Comparison of ENCODE assay signal across 22 mouse cellular contexts in genomic region chr11:78706026-78706425, GRCm38 (mm10). TPM values are rescaled to one million over a fixed set of nuclear protein-coding genes. Genes with fewer than 3 reads are reported as not detected.
A peak's percentile ranks its signal among the peaks of the same experiment; 100 is the strongest.
DNase-seq lines count a peak whose midpoint lies in the region; ATAC-seq and TF ChIP-seq lines count a peak whose summit lies in the region.
"Had no signal": no experiment of that assay in that cellular context is flagged by ENCODE, and none has a peak within 500 bp of the region (broad histone marks: within the 10 kb centered on the region; RNA-seq: fewer than 3 reads in every experiment).

No protein-coding gene starts in this region.

- H3K9me3 ChIP-seq in kidney, embryonic 16.5 days (ENCODE audit: low read length) = no peaks in the 10 kb centered on the region
- H3K9me3 ChIP-seq in lung, embryonic 14.5 days (ENCODE audit: low read depth, low read length) = no peaks in the 10 kb centered on the region
- H3K9me3 ChIP-seq in intestine, embryonic 15.5 days = no peaks in the 10 kb centered on the region
- H3K9me3 ChIP-seq: embryonic facial prominence, embryonic 13.5 days; forebrain, embryonic 12.5 days; heart, embryonic 15.5 days; hindbrain, embryonic 12.5 days had no signal

- ATAC-seq in kidney, embryonic 16.5 days (ENCODE audit: low FRiP score, low TSS enrichment) = no peak
- ATAC-seq in lung, embryonic 14.5 days (ENCODE audit: insufficient read depth) = no peak
- no peak for ATAC-seq in intestine, embryonic 15.5 days
- ATAC-seq: forebrain, embryonic 16.5 days; hindbrain, postnatal 0 days had no signal

- H3K27ac ChIP-seq in kidney, embryonic 16.5 days (ENCODE audit: low read length) = no peak overlapping the region
- H3K27ac ChIP-seq in lung, embryonic 14.5 days (ENCODE audit: low read depth) = no peak overlapping the region
- H3K27ac ChIP-seq in intestine, embryonic 15.5 days = no peak overlapping the region
- H3K27ac ChIP-seq: embryonic facial prominence, embryonic 13.5 days; forebrain, embryonic 12.5 days; heart, adult 2 months; heart, embryonic 15.5 days; hindbrain, embryonic 12.5 days; hindbrain, postnatal 0 days had no signal

- no peaks in the 10 kb centered on the region for H3K36me3 ChIP-seq in kidney, embryonic 16.5 days (ENCODE audit: insufficient read depth, low read length)
- no peaks in the 10 kb centered on the region for H3K36me3 ChIP-seq in lung, embryonic 14.5 days (ENCODE audit: insufficient read depth)
- no peaks in the 10 kb centered on the region for H3K36me3 ChIP-seq in intestine, embryonic 15.5 days
- H3K36me3 ChIP-seq: embryonic facial prominence, embryonic 13.5 days; forebrain, embryonic 12.5 days; heart, embryonic 15.5 days; hindbrain, embryonic 12.5 days had no signal

- H3K9ac ChIP-seq in kidney, embryonic 16.5 days (replicated peaks; ENCODE audit: low read length) = no peak overlapping the region
- H3K9ac ChIP-seq in lung, embryonic 14.5 days = no peak overlapping the region
- H3K9ac ChIP-seq in intestine, embryonic 15.5 days = no peak overlapping the region
- H3K9ac ChIP-seq: embryonic facial prominence, embryonic 13.5 days; forebrain, embryonic 12.5 days; heart, embryonic 15.5 days; hindbrain, embryonic 12.5 days had no signal

- H3K4me1 ChIP-seq in kidney, embryonic 16.5 days (ENCODE audit: insufficient read depth, low read length) = no peaks in the 10 kb centered on the region
- H3K4me1 ChIP-seq in lung, embryonic 14.5 days (ENCODE audit: insufficient read depth) = no peaks in the 10 kb centered on the region
- no peaks in the 10 kb centered on the region for H3K4me1 ChIP-seq in intestine, embryonic 15.5 days (replicated peaks)
- H3K4me1 ChIP-seq: embryonic facial prominence, embryonic 13.5 days; forebrain, embryonic 12.5 days; heart, embryonic 15.5 days; hindbrain, embryonic 12.5 days had no signal

- DNase-seq in kidney, adult 9 months = peak; percentile 51
- peak; percentile 33 for DNase-seq in lung, embryonic 14.5 days
- DNase-seq in lung, postnatal 25 days (ENCODE audit: low spot score) = no peak
- DNase-seq in NIH3T3 (ENCODE audit: low read depth) = peak; percentile 12
- DNase-seq in mesoderm, embryonic 11.5 days (ENCODE audit: low read depth, low spot score) = peak; percentile 32
- DNase-seq in cerebellum, adult 9-11 months = no peak
- DNase-seq: adrenal gland, postnatal 10 days; cerebellum, adult 11-12 months; cerebellum, adult 9-10 months; cerebellum, postnatal 36 days; gastrocnemius, postnatal 10 days; heart, adult 2 months; heart, postnatal 4 days had no signal

- H3K4me2 ChIP-seq in kidney, embryonic 16.5 days (replicated peaks; ENCODE audit: low read depth, low read length) = no peak overlapping the region
- no peak overlapping the region for H3K4me2 ChIP-seq in lung, embryonic 14.5 days
- H3K4me2 ChIP-seq in intestine, embryonic 15.5 days (replicated peaks) = no peak overlapping the region
- H3K4me2 ChIP-seq: embryonic facial prominence, embryonic 13.5 days; forebrain, embryonic 12.5 days; heart, embryonic 11.5 days; heart, embryonic 15.5 days; hindbrain, embryonic 12.5 days had no signal

- no peak overlapping the region for H3K4me3 ChIP-seq in kidney, embryonic 16.5 days (ENCODE audit: low read length)
- no peak overlapping the region for H3K4me3 ChIP-seq in lung, embryonic 14.5 days (ENCODE audit: low read depth, low read length)
- H3K4me3 ChIP-seq in intestine, embryonic 15.5 days (replicated peaks) = no peak overlapping the region
- H3K4me3 ChIP-seq: embryonic facial prominence, embryonic 13.5 days; forebrain, embryonic 12.5 days; heart, adult 2 months; heart, embryonic 15.5 days; hindbrain, embryonic 12.5 days had no signal

- no peak for TF ChIP-seq CTCF in lung, embryonic 14.5 days (IDR thresholded peaks at IDR 0.05; ENCODE audit: low read depth)

- no peaks in the 10 kb centered on the region for H3K27me3 ChIP-seq in kidney, embryonic 16.5 days (ENCODE audit: insufficient read depth, low read length)
- no peaks in the 10 kb centered on the region for H3K27me3 ChIP-seq in lung, embryonic 14.5 days (ENCODE audit: insufficient read depth, low read length)
- no peaks in the 10 kb centered on the region for H3K27me3 ChIP-seq in intestine, embryonic 15.5 days (replicated peaks)
- H3K27me3 ChIP-seq: embryonic facial prominence, embryonic 13.5 days; forebrain, embryonic 12.5 days; heart, embryonic 15.5 days; hindbrain, embryonic 12.5 days had no signal

RNA-seq across cellular contexts. Expression of gene Nlk, which starts 8.9 kb away (rescaled TPM):
- 14.3 and 16.3 TPM in 2 replicates for polyA plus RNA-seq in kidney, embryonic 16.5 days (2015; fragmentation: Nextera tagmentation; extraction: Ambion mirVana)
- polyA plus RNA-seq in lung, embryonic 14.5 days (2014; fragmentation: Nextera tagmentation; extraction: Ambion mirVana) = 14.5 and 15.9 TPM in 2 replicates
- polyA plus RNA-seq in intestine, embryonic 15.5 days (2015; fragmentation: Nextera tagmentation; extraction: Ambion mirVana) = 9.9 and 10.3 TPM in 2 replicates

RNA-seq across cellular contexts. Expression of gene Ccnq, which starts 45.5 kb away (rescaled TPM):
- 44.1 and 47.0 TPM in 2 replicates for polyA plus RNA-seq in kidney, embryonic 16.5 days (2015; fragmentation: Nextera tagmentation; extraction: Ambion mirVana)
- polyA plus RNA-seq in lung, embryonic 14.5 days (2014; fragmentation: Nextera tagmentation; extraction: Ambion mirVana) = 42.4 and 48.0 TPM in 2 replicates
- 39.8 and 40.6 TPM in 2 replicates for polyA plus RNA-seq in intestine, embryonic 15.5 days (2015; fragmentation: Nextera tagmentation; extraction: Ambion mirVana)

Comparison
In these comparisons a context has a peak if more than half of its experiments do, and no peak if none do; other contexts are left out.
1. DNase-seq: peak in kidney, adult 9 months (single experiment), lung, embryonic 14.5 days (single experiment), NIH3T3 (single experiment) and mesoderm, embryonic 11.5 days (single experiment); none in lung, postnatal 25 days (single experiment) and cerebellum, adult 9-11 months (single experiment).